Mouse (Mus musculus) layer of hippocampus, adult 8-10 months (tissue): Measurements from ENCODE around the gene Hdac6. TPM values are rescaled to one million over a fixed set of nuclear protein-coding genes. Genes with fewer than 3 reads are reported as not detected.

Experiments used
- DNase-seq, 2 experiments: peaks; one replicate each; pipeline ENCODE4 v3.0.0; 2022; ENCODE audit warnings: low spot score in 2 of 2
- total RNA-seq, 4 experiments: library from RNA; stranded (reverse); gene quantifications; 2 replicates each; pipeline ENCODE4 v1.2.4; 2022

Gene Hdac6
- total RNA-seq = 10 to 100 TPM; 45.6 to 50.1 (median 47.6) TPM

- DNase-seq = no peak
These were observed at the start of gene Hdac6 for GRCm38 (mm10) chrX:7947108-7947899. Hdac6 (minus strand) TSS chrX:7947889.

DNA sequence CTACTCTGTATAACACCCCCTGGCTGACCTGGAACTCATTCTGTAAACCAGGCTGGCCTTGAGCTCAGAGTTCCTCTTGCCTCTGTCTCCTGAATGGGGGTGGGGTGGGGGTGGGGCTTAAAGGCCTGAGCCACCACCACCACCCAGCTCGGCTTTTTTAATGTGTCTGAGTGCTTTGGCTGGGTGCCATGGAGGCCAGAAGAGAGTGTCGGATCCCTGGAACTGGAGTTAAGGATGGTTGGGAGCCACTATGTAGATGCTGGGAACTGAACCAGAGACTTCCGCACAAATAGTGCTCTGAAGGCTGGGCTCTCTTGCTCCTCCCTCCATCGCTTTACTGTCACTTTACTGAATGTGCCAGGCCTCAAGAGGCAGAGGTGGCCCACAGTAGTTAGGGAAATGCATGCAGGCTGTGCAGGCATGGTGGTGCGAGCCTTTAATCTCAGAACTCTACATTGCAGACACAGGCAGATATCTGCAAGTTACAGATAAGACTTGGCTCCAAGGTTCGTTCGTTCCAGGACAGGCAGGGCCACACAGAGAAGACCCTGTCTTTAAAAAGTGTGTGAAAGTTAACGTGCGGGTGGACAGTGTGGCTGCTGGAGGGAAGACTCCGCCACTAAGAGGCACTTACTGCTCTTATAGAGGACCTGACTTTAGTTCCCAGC is 45.5 kb upstream of the Hdac6 start:
- no peak for DNase-seq

GRCm38 (mm10) chrX:7992379-7993067 is 44.8 kb upstream of the Hdac6 start:
- no peak for DNase-seq

DNA sequence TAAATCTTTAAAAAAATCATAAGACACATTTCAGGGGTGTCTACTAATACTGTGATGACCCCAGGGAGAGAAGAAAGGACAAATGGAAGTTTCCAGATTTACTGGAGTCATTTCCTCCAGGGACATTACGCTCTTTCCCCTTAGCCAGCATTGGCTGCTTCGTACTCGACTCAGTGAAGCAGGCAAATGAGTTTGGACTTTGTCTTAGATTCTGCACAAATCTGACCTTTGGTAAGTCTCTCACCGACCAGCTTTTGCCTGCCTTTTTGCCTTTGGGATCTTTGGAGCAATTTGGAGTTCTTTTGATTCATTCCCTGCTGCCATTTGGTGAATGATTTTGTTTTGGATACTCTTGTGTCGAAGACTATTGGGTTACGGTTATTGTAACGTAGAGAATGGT is 33.7 kb upstream of the Hdac6 start:
- no peak for DNase-seq

GRCm38 (mm10) chrX:7977892-7978291 is 30.2 kb upstream of the Hdac6 start, which contains the start of gene Gata1:
Gata1 (minus strand) TSS chrX:7978071.
- DNase-seq = no peak

GRCm38 (mm10) chrX:7971292-7971691 is 23.6 kb upstream of the Hdac6 start:
- no peak for DNase-seq

DNA sequence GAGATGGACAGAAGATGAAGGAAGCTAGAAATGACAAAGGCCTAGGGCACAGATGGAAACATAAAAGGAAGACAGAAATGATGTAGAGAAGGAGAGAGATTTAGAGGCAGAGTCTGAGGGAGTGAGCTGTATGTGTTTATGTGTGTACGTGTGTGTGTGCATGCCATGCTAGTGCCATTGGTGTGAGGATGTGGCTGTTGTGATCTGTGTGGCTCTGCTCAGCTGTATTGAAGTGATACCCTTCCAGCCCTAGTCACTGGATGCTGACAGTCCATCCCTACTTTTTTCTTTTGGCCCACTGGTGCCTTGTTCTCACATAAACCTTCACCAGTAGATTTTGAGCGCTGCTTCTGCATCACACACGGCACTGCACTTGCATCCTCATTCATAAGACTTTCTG is 21.2 kb upstream of the Hdac6 start:
- DNase-seq = no peak

GRCm38 (mm10) chrX:7968226-7968625 is 20.5 kb upstream of the Hdac6 start:
- DNase-seq = no peak

GRCm38 (mm10) chrX:7967596-7968201 is 20.0 kb upstream of the Hdac6 start:
- DNase-seq = no peak

DNA sequence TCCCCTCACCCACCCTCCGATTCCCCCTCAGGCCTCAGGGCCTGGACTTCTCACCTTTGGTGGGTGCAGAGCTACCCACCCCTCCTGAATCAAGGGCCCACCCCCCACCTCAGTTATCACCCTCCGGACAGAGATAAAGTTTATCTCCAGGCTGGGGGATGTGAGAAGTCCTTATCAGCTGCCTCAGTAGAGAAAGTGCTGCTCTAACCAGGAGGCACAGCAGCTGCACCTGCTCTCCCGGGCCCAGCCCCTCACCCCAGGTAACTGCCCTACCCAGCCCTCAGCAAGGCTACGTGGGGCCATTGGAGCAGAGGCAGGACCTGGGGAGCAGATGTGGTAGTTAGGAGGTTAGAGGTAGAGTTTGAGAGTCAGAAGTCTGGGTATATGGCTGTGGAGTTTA is 18.5 kb upstream of the Hdac6 start:
- DNase-seq = no peak

GRCm38 (mm10) chrX:7963829-7964626 is 16.3 kb upstream of the Hdac6 start:
- no peak for DNase-seq

DNA sequence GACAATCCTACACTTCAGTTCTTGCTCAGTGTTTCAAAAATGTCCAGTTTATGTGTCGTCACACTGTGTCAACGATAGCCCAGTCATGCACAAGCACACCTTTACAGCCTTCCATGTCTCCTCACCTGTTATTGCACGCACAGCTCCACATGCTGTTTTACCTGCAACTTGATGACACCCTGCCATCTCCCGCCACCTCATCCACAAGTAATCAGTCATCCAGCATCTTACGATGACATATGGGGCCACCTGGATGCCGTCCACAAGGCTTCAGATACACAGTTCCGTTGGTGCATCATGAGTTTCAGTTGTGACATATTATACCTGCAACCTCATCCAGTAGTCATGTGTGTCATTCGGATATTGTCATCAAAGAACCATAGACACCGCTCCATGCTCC is 11.2 kb upstream of the Hdac6 start:
- DNase-seq = no peak

DNA sequence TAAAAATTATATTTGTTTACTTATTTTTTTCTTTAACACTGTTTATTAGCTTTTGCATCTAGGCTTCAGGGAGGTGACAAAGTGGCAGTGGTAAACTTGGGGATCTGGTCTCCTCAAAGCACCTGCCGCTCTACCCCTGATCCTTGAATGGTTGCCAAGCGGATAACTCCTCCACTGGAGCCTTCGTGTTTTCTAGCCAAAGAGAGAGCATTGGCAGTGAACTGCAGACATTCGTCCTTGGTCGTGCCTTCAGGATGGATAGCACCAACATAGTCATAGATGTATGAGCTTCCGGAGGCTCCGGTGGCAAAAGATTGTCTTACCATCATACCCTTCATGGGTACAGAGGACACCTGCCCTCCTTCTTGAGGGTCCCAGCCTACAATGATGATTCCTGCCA is 2.4 kb upstream of the Hdac6 start:
- no peak for DNase-seq

- DNase-seq = peak; percentile 93 to 96
These were observed 307 bp upstream of the Hdac6 start for GRCm38 (mm10) chrX:7947900-7948492.

GRCm38 (mm10) chrX:7945618-7946017 is 2.1 kb downstream of the Hdac6 start:
- DNase-seq = no peak

DNA sequence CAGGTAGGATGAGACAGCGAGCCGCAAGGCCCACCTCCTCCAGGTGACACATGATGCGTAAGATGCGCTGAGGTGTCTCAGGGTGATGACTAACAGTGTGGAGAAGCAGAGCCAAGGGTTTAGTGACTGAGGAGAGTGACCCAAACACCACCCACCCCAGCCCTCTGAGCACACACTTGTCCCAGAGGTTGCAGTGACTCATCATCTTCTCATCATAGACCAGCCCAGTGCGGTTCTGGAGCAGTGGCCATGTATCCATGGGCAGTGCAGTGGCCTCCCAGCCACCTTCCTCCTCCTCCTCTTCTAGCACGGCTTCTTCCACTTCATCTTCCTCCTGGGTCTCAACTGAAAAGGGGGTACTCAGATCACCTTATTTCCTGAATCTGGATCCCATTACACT is 10.0 kb downstream of the Hdac6 start:
- DNase-seq = no peak

DNA sequence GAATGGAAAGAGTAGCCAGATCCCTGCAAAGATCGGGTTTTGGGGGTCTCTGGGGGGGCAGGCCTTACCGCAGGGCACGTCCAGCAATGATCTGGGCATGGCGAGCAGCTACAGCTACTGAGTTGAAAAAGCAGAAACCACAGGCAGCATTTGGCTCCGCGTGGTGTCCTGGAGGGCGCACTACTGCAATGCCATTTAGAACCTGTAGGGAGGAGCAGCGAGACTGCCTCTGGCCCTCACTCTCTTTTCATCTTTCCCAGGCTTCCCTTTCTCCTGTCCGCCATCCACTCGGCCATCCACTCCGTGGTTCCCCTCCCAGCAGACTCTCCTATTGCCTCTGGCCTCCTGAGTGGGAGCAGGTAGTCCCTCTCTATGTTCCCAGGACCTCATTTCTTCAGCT is 10.8 kb downstream of the Hdac6 start:
- no peak for DNase-seq

GRCm38 (mm10) chrX:7928270-7928790 is 19.4 kb downstream of the Hdac6 start, which contains the start of gene Eras:
Eras (minus strand) TSS chrX:7928607.
- DNase-seq = no peak

DNA sequence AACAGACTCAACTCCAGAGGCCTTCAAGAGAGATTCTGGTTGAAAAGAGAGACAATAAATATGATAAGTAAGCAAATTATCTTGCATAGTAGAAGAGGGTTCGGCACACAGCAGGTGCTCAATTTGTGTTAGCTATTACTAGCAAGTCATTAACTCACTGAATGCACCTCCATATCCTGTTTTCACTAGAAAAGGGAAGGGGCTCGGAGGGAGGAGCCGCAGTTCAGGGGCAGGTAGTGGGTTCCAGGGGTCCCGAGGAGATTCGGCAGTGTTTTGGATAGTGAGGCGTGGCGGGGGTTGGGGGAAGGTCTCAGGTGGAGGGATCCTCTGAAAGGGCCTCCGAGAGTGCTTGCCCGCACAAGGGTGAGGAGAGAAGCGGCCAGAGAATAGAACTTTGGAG is 20.6 kb downstream of the Hdac6 start:
- DNase-seq = no peak

GRCm38 (mm10) chrX:7926266-7926665 is 21.4 kb downstream of the Hdac6 start:
- DNase-seq = no peak
